Mouse (Mus musculus) fat pad, adult 2 months (tissue): ENCODE data around the gene Plxna4.

ENCODE experiments used
- DNase-seq: peaks from one replicate; pipeline ENCODE4 v3.0.0-alpha.2; 2011; ENCODE audit warnings: low read depth, low spot score; ENCODE audit errors: extremely low read depth

Gene Plxna4

GRCm38 (mm10) chr6:32588056-32588671, at the start of gene Plxna4:
Plxna4 (minus strand) TSS chr6:32588192.
- no peak for DNase-seq

- no peak for DNase-seq
These were observed 49.7 kb upstream of the Plxna4 start for GRCm38 (mm10) chr6:32637568-32638183.

DNA sequence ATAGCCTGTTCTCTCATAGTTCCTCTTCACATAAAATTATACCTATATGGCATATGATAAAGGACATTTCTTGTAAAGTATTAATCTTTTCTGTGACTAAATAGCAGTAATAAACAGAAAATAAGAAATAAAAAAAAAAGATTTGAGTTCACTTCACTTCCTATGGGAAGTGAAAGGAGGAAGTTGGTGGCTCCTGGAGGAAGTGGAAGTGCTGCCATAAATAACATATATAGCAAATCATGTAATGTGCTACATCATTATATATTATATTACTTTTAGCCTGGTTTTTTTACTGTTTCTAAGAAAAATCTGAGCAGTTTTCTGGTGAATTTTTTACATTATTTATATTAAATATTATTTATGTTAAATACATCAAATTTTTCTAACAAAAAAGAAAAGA, 22.7 kb upstream of the Plxna4 start:
- no peak for DNase-seq

- no peak for DNase-seq
These were observed 18.8 kb upstream of the Plxna4 start for GRCm38 (mm10) chr6:32606787-32607186.

- no peak for DNase-seq
These were observed 17.6 kb upstream of the Plxna4 start for GRCm38 (mm10) chr6:32605581-32605980.

- no peak for DNase-seq
These were observed 16.9 kb upstream of the Plxna4 start for GRCm38 (mm10) chr6:32604901-32605300.

- DNase-seq: no peak
These were observed 14.1 kb upstream of the Plxna4 start for GRCm38 (mm10) chr6:32602130-32602529.

- DNase-seq: no peak
These were observed 13.3 kb upstream of the Plxna4 start for GRCm38 (mm10) chr6:32601306-32601705.

GRCm38 (mm10) chr6:32595591-32595990, 7.6 kb upstream of the Plxna4 start:
- DNase-seq: no peak

DNA sequence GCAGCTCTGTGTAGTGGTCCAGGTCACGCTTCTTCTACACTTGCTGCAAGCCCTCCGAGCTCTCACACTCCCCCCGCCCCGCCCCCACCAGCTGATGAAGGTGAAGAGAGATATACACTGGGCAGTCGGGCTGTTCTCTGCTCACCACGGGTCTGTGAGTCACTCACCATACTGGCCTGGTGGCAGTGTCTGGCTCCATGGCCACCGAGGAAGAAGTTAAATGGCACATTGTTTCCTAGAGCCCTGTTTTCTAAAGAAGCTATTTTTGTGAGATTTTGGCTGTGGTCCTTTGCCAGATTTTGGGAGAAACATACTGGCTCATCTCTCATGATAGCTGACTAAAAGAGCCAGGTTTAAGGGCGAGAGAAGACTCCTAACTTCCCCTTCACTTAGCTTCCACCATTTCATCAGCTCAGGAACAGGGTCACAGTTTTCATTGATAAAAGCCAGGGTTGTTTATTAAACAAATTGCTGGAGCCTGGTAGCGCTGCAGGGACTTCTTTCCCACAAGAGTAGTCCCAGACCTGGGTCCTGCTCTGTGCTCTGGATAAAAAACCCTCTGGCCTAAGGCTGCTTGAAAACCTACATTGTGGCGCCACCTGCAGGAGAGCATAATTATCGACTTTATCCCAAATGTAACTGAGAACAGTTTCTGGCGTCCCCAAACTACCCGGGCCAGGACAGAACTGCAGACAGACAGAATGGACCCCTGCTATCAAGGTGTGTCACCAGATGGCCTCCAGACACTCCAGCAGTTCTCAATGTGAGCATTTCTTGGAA, 3.2 kb upstream of the Plxna4 start:
- DNase-seq: no peak

DNA sequence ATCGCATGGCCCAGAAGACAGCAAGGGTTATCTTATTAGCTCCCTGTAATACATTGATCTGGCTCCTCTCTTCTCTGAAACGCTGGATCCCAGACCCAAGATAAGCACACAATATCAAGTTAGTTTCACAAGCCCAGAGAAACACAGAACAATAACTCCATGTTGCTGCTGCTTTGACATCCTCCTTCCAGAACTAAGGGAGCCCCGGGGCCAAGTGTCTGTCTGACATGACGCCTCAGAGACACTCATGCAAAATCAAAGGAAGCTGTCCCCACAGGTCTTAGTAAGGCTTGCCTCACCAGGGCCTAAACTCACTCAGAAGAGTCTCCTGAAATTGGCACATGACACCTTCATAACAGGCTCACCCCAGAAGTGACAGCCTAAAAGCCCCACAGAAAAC, 1.6 kb upstream of the Plxna4 start:
- DNase-seq: no peak

GRCm38 (mm10) chr6:32587136-32588009, 619 bp downstream of the Plxna4 start:
- DNase-seq: no peak

DNA sequence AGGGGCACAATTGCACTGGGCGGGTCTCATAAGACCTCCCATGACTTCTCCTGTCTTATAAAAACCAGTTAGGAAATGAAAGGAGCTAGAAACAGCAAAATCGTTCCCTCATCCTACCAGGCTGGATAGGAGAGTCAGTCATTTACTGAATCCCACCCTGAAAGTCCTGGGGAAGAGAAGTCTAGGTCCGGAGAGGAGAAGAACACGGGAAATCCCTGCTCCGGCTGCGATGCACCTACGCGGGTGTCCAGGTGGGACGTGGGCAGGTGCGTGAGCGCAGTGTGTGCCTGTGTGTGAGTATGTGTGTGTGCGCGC, 1.2 kb downstream of the Plxna4 start:
- DNase-seq: no peak

GRCm38 (mm10) chr6:32586390-32586789, 1.6 kb downstream of the Plxna4 start:
- DNase-seq: no peak

DNA sequence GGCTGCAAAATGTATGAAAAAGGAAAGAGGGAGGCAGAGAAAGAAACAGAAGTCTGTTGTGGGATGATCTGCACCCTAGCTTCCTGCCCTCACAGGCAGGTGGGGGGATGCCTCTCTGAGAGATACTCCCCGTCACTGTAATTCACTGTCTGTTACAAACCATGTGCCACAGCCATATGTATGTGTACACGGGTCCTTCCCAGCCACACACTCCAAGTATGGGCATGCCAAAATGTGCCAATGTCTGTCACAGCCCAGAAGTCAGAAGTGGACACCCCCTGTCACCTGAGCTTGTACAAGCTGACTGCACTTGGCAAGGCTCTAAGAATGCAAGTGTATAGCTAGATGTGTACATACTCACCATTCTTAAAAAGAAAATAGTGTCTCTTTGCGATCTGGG, 2.8 kb downstream of the Plxna4 start:
- no peak for DNase-seq

DNA sequence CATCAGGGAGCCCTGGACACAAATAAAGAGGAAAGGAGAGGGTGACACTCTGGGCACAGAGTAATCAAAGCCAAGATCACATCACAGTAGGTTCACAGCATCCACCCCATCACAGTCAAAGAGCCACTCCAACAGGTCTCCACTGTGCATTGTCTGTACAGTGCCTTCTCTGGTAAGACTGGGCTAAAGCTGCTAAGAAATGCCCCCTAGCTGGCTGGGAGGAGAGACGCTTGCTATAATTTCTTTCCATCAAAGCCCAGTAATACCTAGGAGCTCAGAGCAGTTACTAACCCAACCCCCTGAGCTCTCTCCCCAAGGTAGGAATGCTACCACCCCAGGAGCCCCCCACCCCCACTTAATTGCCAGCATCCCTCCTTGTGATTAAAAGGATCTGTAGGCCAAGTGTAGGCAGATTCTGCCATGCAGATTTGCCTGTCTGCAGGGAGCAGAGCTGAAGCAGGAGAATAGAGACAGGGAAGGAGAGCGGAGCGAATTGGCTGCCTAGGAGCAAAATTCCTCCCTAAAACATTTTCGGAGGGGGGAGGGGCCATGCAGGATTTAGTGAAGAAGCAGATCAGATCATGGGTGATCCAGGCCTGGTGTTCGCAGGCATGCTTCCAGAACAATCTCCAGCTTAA, 3.6 kb downstream of the Plxna4 start:
- DNase-seq: no peak

- no peak for DNase-seq
These were observed 4.4 kb downstream of the Plxna4 start for GRCm38 (mm10) chr6:32583582-32583981.

DNA sequence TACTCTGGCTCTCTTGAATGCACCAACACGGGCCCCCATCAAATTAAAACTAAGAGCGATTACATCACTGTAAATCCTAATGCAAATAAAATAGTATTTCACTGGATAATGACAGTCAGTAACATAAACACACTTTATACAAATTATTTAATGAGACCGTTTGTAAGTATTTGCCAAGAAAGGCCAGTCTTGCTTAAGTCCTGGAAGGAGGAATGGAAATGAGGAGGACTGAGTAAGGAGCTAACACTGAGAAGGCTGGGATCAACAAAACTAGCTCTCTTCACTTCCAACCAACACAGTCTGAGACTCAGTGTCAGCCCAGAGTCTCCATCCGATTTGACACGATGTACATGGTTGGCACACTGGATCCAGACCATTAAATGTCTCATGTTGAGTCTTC, 16.5 kb downstream of the Plxna4 start:
- DNase-seq: no peak

DNA sequence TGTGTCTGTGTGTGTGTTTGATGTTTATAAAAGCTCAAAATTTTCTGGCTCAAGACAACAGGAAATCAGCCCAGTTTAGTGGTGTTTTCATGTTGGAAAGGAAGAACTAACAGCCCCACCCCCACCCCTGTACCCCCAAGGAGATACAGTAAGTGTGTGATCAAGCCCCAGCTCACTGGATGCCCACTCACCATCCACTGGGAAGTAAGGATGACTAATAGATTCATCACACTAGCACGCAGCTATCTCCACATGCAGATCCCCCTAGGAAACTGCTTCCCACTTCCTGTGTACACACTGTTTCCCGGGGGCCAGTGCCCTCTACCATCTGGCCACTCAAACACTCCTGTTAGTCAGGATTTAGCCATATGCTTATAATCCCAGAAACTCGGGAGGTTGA, 17.5 kb downstream of the Plxna4 start:
- no peak for DNase-seq

DNA sequence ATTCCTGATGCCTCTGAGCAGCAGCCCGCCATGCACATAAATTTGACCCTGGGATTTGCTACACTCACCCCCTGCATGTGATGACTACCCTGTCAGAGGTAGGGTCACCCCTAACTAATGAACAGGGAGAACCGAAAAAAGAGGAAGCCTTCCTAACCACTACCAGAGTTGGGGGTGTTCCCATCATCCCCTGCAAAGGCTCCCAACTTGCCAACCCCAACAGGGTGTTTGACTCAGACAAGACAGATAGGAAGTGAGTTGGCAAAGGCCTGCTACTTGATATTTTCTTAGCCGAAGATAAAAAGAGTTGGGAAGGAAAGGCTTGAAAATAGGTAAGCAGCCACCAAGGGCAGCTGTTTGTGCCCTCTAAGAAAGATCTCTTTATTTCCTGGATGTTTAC, 18.1 kb downstream of the Plxna4 start:
- DNase-seq: no peak

DNA sequence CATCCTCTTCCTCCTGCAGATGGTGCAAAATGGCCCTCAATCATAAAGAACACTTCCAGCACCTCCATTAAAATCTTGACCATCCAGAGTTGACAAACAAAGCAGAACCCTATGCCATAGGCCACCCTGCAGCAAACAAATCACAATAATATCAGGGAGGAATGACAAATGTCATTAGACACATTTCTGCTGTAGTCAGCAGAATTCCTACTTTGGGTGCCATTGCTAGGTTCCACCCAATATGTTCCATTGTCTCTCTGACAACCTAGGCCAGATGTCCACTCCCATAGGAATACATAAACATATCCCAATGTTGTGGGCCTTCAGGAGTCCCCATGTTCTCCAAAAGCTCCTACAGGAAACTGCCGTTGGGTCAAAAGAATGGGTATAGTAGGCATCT, 41.1 kb downstream of the Plxna4 start:
- no peak for DNase-seq
